Mouse (Mus musculus): Measurements from ENCODE around the gene Upp2. TPM values are rescaled to one million over a fixed set of nuclear protein-coding genes. Genes with fewer than 3 reads are reported as not detected.
A peak's percentile ranks its signal among the peaks of the same experiment; 100 is the strongest.

Upp2 gene
- total RNA-seq, 1 experiment from 2014 or later = 52.8 TPM

DNA sequence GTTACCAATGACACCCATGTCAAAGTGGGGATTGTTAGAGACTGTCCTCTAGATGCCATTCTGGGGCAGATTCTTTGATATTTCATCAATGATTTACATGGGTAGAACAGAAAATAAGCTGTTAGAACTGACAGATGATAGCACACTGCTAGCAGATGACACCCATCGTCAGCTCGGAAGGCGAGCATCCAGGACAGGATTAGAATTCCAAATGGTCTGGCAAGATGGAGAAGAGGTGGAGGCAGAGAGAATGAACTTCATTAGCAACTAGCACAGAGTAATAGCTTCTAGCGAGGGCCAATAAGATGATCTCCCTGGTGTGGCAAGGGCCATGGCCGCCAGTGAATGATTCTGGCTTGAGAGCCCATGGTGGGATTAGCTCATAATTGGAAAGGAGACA, 48.7 kb downstream of the Upp2 start:
- no peak for DNase-seq

- DNase-seq = no peak
Observed at GRCm38 (mm10) chr2:58625186-58625585, 58.1 kb downstream of the Upp2 start.

GRCm38 (mm10) chr2:58625681-58626080, 58.6 kb downstream of the Upp2 start:
- DNase-seq = no peak

- no peak for DNase-seq
Observed at GRCm38 (mm10) chr2:58626136-58626769, 59.2 kb downstream of the Upp2 start.

GRCm38 (mm10) chr2:58627981-58628380, 60.9 kb downstream of the Upp2 start:
- no peak for DNase-seq

DNA sequence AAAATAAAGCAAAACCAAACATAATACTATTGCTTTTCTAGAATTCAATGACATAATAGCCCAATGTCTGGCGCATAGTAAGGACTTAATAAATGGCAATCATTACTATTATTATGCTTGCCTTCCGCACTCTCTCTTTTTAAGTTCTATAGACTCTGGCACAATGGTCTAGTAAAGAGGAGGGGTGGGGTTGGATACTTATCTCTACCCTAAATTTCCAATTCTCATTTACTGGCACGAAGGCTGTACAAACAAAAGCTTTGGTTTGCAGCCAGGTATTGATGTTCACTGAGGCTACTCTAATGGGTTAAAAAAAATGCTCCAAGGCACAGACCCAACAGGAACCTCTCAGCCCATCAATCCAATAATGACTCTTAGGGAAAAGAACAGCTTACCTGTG, 61.9 kb downstream of the Upp2 start:
- DNase-seq = no peak

DNA sequence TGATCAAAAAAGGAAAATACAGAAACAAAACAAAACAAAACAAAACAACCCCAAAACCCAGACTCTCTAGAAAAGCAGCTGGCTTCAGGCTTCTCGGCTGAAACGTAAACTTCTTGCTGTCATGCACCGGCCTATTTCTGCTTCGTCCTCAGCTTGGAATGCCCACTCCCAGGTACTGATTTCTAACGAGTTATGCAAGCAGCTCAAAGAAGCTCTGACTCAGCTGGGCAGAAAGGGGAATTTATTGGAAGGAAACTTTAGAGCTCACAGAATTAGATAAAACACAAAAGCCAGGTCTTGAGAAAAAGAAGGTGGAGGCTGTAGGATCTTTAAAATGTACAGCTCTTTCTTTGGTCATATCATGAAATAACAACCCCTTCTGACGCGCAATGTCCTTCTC, 62.3 kb downstream of the Upp2 start:
- no peak for DNase-seq

- DNase-seq = peak; percentile 44
Observed at GRCm38 (mm10) chr2:58633791-58634190, 66.7 kb downstream of the Upp2 start.

DNA sequence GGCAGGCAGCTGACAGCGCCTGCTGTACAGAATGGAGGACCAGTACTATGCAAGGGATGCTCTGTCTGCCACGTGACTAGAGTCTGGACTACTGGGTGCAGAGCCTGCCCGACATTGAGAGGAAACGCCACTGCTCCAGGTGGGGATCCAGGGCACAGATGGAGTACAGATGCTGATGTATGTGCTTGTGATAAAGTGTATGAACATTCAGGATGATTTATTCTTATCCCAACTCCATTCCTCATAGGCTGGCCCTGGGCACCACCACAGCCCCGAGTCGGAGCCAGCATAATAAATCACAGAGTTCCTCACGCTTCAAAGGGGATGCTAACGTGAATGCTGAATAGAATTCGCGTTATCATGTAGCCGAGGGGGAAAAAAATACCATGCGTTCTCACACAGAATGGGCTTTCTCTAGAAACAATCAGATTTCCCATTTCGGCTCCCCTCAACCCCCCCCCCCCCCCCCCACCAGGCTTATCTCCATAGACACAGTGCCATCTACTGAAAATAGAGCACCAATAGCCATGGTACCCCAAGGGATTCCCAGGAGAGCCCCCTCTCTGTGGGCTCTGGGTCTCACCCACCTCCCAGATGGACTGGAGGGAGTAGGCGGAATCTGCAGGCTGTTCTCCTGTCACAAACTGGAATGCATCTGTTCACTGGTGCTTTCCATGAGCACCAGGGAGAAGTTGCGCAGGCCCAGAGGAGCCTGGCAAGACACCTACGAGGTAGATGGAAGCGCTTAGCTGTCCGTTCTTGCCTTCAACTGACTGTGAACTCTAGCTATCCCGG, 74.9 kb downstream of the Upp2 start:
- peak; percentile 41 for DNase-seq

- DNase-seq = no peak
Observed at GRCm38 (mm10) chr2:58645667-58646066, 78.6 kb downstream of the Upp2 start.

DNA sequence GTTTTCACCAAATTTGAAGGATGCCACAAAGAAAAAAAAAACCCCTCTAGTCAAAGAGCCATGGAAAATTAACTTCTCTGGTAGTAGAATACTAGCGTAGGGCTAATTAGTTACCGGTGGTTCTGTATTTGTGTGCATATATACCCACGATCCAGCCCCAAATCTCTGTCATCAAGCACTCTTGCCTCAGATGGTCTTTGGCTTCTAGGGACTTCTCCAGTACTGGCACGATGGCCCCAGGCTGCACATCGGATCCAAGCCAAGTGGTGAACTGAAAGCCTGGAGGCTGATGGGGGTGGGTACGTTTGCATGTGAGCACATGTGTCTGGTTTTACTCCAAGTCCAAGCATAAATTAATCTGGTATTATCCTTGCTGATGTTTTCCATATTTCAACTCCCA, 88.1 kb downstream of the Upp2 start:
- no peak for DNase-seq

DNA sequence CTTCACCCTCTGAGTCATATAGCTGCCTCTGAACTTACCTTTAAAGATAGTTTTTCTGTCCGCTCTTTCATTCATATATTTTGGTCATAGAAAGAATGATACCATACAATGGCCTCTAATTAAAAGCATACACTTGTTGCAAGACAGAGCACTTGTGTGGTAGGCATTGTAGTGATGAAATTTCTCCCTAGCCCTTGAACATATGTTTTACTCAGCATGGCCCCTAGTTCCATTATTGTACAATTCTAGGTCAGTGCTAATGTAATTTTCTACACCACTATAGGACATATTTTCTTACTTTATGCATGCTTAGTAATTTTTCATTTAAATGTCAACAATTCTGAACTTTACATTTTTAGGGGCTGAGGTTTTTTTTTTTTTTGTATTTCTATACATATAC, 89.9 kb downstream of the Upp2 start:
- DNase-seq = no peak

DNA sequence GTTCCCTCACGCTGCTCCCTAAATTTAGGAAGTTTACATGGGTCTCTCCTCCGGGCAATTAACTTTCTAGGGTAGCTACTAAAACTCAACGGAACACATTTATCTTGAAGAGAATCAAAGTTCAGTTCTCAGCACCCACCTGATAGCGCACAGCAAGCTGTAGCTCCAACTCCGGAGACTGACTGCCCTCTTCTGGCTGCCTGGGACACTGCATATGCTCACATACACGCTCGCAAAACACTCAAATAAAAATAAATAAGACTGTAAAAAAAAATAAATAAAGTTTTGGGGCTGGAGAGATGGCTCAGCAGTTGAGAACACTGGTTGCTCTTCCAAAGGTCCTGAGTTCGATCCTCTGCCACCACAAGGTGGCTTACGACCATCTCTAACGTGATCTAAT, 90.8 kb downstream of the Upp2 start:
- DNase-seq = no peak

DNA sequence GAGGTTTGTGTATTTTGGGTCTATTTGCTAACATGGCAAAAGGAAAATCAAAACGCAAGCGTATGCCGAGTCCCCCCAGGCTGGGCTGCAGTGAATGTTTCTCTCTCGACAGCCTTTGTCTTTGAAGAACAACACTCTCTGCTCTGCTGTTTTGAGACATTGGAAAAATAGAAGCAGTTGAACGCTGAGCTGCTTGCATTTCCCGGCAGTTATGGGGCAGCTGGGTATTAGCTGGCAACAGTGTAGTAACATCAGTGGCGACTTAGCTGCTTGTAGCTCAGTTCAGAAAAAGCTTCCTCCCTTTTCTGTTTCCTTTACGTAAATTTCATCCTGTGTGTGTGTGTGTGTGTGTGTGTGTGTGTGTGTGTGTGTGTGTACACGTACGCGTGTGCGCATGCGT, 93.5 kb downstream of the Upp2 start:
- DNase-seq = peak; percentile 24

DNA sequence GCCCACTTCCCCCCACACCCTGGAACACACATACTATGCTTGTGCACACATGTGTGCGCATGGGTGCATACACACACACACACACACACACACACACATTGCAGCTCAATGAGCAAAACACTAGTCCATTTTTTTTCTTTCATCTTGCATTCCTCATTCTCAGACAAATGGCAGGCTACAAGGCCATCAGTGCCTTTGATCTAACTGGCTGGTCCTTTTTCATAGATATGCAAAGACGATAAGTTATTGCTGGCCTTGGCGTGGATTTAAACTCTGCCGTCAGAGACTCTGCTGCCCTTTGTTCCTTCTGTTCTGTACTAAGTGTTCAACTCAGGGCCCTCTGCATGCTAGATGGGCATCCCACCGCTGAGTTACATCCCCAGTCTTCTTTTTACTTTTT, 94.0 kb downstream of the Upp2 start:
- peak; percentile 73 for DNase-seq

- DNase-seq = no peak
Observed at GRCm38 (mm10) chr2:58662661-58663060, 95.6 kb downstream of the Upp2 start.

- DNase-seq = no peak
Observed at GRCm38 (mm10) chr2:58663404-58664120, 96.5 kb downstream of the Upp2 start.

DNA sequence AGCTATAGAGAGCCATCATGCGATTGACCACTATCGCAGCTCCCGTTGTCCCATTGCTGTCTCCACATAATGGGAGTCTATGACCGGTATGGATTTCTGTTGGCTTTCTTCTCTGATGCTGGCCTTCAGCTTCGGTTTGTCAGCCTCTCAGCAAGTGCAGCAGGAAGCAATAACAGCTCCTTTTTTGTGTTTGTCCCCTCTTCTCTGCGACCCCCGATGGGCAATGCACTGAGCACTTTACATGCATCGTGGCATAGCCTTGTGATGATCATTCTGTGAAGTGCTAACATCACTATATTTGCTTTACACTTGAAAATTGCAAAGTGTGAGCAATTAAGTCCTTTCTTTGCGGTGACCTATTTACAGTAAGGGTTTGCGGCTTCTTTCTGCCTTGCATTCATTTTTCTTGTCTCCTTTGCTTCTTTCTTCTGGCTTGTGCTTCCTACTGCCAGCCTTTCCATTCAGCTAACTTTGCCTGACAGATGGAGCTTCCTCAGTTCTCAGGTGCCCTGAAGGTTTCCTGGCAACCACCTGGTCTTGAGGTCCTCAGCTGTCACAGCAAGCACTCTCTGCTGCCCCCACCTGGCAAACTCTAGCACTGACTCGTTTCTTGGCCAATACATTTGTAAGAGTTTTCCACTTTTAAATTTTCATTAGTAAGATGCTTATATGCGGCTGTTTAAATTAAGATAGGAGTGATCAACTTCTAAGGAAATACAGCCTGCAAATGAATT, 98.2 kb downstream of the Upp2 start:
- peak; percentile 87 for DNase-seq

GRCm38 (mm10) chr2:58667298-58667697, 100.2 kb downstream of the Upp2 start:
- DNase-seq = peak; percentile 55

- peak; percentile 84 for DNase-seq
Observed at GRCm38 (mm10) chr2:58667991-58668390, 100.9 kb downstream of the Upp2 start.

DNA sequence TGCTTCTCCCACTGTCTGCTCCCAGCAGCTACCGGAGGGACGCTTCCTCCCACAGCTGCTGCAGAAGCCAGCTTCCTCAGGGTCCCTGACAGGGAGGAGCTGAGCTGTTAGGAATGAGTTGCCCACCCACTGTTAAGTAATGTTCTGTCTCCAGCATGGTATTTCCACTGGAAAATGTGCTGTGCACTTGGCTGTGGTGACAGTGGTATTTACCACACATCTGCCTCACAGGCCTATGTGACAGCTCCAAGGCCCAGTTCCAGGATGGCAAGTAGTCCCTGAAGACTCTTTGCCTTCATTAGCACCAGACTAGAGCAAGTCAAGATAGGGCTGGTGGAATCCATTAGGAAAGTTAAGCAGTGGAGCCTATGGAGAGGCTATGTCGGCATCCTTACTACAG, 102.0 kb downstream of the Upp2 start:
- DNase-seq = no peak

GRCm38 (mm10) chr2:58672520-58672919, 105.4 kb downstream of the Upp2 start:
- no peak for DNase-seq

DNA sequence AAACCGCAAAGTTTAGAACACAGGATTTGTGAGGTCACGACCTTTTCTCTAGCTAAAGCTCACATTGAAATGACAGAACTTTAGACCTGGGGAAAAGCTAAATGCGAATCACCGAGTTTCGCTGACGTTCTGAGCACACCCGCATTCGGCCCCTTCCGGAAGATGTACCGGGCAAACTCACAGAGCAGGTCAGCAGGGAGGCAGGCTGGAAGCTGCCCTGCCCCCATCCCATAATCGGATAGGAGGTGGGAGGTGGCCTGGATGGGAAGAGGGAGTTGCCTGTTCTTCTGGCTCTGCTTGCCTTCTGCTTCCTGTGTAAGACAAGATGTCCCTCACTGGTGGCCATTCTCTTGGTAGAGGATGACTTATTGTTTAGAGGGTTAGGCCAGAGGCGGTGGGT, 112.9 kb downstream of the Upp2 start:
- DNase-seq = peak; percentile 10

Data from adrenal gland, postnatal 14 days (tissue).